Mouse (Mus musculus): ENCODE data around the gene Hps1.
"Not testable (repeated sequence)": the region's sequence is repeated elsewhere in the genome, so short reads cannot be mapped to it uniquely, and the experiment has no call there.

The Hps1 gene

GRCm38 (mm10) chr19:42779531-42780155 is at the start of gene Hps1:
Gene Hps1 (minus strand): TSS chr19:42779978.
- in situ Hi-C loops (cut with MboI; ENCODE audit: low pct_unique_long_range_greater_than_20kb in 1 of 2, low sequenced_read_pairs in 2 of 2, unreplicated experiment in 1 of 2): no loop called here

- in situ Hi-C loops (cut with MboI; ENCODE audit: low pct_unique_long_range_greater_than_20kb in 1 of 2, low sequenced_read_pairs in 2 of 2, unreplicated experiment in 1 of 2): no loop called here
Observed at GRCm38 (mm10) chr19:42829196-42829595, 49.4 kb upstream of the Hps1 start.

GRCm38 (mm10) chr19:42827843-42828242 is 48.1 kb upstream of the Hps1 start:
- in situ Hi-C loops (cut with MboI; ENCODE audit: low pct_unique_long_range_greater_than_20kb in 1 of 2, low sequenced_read_pairs in 2 of 2, unreplicated experiment in 1 of 2): no loop called here

- in situ Hi-C loops (cut with MboI; ENCODE audit: low pct_unique_long_range_greater_than_20kb in 1 of 2, low sequenced_read_pairs in 2 of 2, unreplicated experiment in 1 of 2): loop anchor here in 1 of 2 experiments (25.0 kb wide), 1 partner anchor 192 kb away; no protein-coding TSS in a partner anchor
Observed at GRCm38 (mm10) chr19:42820109-42820508, 40.3 kb upstream of the Hps1 start.

GRCm38 (mm10) chr19:42817761-42818160 is 38.0 kb upstream of the Hps1 start:
- in situ Hi-C loops (cut with MboI; ENCODE audit: low pct_unique_long_range_greater_than_20kb in 1 of 2, low sequenced_read_pairs in 2 of 2, unreplicated experiment in 1 of 2): loop anchor here in 1 of 2 experiments (25.0 kb wide), 1 partner anchor 195 kb away; no protein-coding TSS in a partner anchor

GRCm38 (mm10) chr19:42816261-42816660 is 36.5 kb upstream of the Hps1 start:
- in situ Hi-C loops (cut with MboI; ENCODE audit: low pct_unique_long_range_greater_than_20kb in 1 of 2, low sequenced_read_pairs in 2 of 2, unreplicated experiment in 1 of 2): loop anchor here in 1 of 2 experiments (25.0 kb wide), 1 partner anchor 196 kb away; no protein-coding TSS in a partner anchor

DNA sequence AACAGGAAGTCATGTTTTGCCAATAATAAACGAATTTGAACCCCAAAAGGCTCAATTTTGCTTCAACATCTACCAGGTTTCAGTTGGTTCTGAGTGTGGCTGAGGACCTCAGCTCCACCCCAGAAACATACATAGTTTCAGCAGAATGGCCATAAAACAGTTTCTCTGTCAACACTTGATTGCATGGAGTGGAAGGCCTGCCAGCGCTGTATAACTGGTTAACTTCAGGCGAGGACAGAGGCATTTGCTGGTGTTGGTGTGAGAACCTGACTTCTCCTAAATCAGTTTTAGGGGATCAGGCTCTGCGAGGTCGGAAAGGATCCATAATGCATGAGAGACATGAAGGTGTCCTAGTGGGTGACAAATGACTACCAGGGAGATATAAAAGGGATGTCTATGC is 30.4 kb upstream of the Hps1 start:
- in situ Hi-C loops (cut with MboI; ENCODE audit: low pct_unique_long_range_greater_than_20kb in 1 of 2, low sequenced_read_pairs in 2 of 2, unreplicated experiment in 1 of 2): loop anchor here in 1 of 2 experiments (25.0 kb wide), 1 partner anchor 202 kb away; no protein-coding TSS in a partner anchor

DNA sequence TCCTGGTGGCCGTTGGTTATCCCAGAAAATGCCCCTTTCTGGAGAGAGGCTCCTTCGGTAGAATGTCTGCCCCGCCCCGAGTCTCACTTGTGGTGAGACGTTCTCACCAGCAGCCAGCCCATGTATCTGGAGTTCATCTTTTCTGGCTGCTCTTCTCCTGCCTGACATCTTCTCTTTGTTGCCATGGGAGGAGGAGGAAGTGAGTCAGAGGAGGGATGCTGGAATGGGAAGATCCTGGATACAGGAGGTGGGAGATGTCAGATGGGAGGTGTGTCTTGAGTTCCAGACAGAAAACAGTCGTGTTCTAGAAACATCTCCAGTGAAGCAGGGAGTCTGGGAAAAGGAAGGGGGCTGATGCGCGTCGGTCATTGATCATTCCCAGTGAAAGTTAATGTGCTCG is 29.7 kb upstream of the Hps1 start:
- in situ Hi-C loops (cut with MboI; ENCODE audit: low pct_unique_long_range_greater_than_20kb in 1 of 2, low sequenced_read_pairs in 2 of 2, unreplicated experiment in 1 of 2): loop anchor here in 1 of 2 experiments (25.0 kb wide), 1 partner anchor 203 kb away; no protein-coding TSS in a partner anchor

- in situ Hi-C loops (cut with MboI; ENCODE audit: low pct_unique_long_range_greater_than_20kb in 1 of 2, low sequenced_read_pairs in 2 of 2, unreplicated experiment in 1 of 2): loop anchor here (10.0 kb wide), 2 partner anchors 507 to 617 kb away; no protein-coding TSS in a partner anchor
Observed at GRCm38 (mm10) chr19:42797866-42798265, 18.1 kb upstream of the Hps1 start.

GRCm38 (mm10) chr19:42795801-42796200 is 16.0 kb upstream of the Hps1 start:
- in situ Hi-C loops (cut with MboI; ENCODE audit: low pct_unique_long_range_greater_than_20kb in 1 of 2, low sequenced_read_pairs in 2 of 2, unreplicated experiment in 1 of 2): loop anchor here (10.0 kb wide), 2 partner anchors 509 to 619 kb away; no protein-coding TSS in a partner anchor

DNA sequence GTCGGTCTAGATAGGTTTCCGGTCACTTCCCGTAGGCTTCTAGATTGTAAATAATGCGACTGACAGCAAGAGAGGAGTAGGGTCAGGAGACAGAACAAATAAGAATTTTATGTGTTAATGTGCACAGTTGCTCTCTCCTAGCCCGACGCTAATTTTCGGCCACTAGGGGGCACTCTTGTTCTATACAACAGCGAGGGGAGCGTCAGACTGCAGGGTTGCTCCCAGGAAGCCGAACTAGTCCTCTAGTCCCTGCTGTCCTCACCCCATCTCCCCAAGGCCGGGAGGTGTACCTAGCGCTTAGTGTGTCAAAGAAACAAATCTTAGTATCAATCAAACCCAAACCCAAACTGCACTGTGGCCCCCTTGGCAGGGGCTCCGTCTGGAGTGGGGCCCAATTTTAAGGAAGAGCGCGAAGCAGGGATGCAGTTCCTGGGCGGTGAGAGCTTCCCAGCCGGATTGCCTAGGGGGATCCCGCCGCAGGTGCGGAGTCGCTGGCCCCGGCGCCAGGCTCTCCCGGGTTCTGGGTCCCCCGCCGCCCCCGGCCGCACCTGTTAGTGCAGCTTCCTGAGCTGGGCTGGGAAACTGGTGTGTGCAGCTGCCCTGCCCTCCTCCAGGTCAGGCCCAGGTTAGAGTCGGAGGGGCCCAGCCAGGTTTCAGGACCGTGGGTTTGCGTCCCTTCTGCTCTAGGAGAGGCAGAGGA is 15.3 kb upstream of the Hps1 start:
- in situ Hi-C loops (cut with MboI; ENCODE audit: low pct_unique_long_range_greater_than_20kb in 1 of 2, low sequenced_read_pairs in 2 of 2, unreplicated experiment in 1 of 2): loop anchor here (10.0 kb wide), 2 partner anchors 510 to 620 kb away; no protein-coding TSS in a partner anchor

- in situ Hi-C loops (cut with MboI; ENCODE audit: low pct_unique_long_range_greater_than_20kb in 1 of 2, low sequenced_read_pairs in 2 of 2, unreplicated experiment in 1 of 2): no loop called here
Observed at GRCm38 (mm10) chr19:42788311-42788710, 8.5 kb upstream of the Hps1 start.

- in situ Hi-C loops (cut with MboI; ENCODE audit: low pct_unique_long_range_greater_than_20kb in 1 of 2, low sequenced_read_pairs in 2 of 2, unreplicated experiment in 1 of 2): no loop called here
Observed at GRCm38 (mm10) chr19:42785562-42786220, 5.9 kb upstream of the Hps1 start.

- in situ Hi-C loops (cut with MboI; ENCODE audit: low pct_unique_long_range_greater_than_20kb in 1 of 2, low sequenced_read_pairs in 2 of 2, unreplicated experiment in 1 of 2): no loop called here
Observed at GRCm38 (mm10) chr19:42785129-42785528, 5.4 kb upstream of the Hps1 start.

GRCm38 (mm10) chr19:42780156-42780538 is 369 bp upstream of the Hps1 start:
- in situ Hi-C loops (cut with MboI; ENCODE audit: low pct_unique_long_range_greater_than_20kb in 1 of 2, low sequenced_read_pairs in 2 of 2, unreplicated experiment in 1 of 2): not testable (repeated sequence)

- in situ Hi-C loops (cut with MboI; ENCODE audit: low pct_unique_long_range_greater_than_20kb in 1 of 2, low sequenced_read_pairs in 2 of 2, unreplicated experiment in 1 of 2): no loop called here
Observed at GRCm38 (mm10) chr19:42777801-42778200, 2.0 kb downstream of the Hps1 start.

DNA sequence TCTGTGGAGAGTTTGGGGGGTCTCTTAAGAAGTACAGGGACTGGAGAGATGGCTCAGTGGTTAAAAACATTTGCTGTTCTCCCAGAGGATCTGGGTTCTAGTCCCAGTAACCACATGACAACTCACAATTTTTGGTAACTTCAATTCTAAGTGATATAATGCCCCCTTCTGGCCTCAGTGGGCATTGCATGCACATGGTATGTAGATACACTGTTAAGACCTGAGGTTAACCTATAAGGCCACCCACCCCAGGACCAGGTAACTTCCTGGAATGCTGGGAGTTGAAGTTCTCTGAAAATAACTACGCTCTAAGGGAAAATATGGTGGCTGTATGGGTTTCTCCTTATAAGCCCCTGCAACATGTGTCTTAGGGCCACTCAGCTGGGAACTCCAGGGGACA is 3.0 kb downstream of the Hps1 start:
- in situ Hi-C loops (cut with MboI; ENCODE audit: low pct_unique_long_range_greater_than_20kb in 1 of 2, low sequenced_read_pairs in 2 of 2, unreplicated experiment in 1 of 2): no loop called here

GRCm38 (mm10) chr19:42770141-42770872 is 9.5 kb downstream of the Hps1 start:
- in situ Hi-C loops (cut with MboI; ENCODE audit: low pct_unique_long_range_greater_than_20kb in 1 of 2, low sequenced_read_pairs in 2 of 2, unreplicated experiment in 1 of 2): loop anchor here in 1 of 2 experiments (25.0 kb wide), 1 partner anchor 458 kb away; no protein-coding TSS in a partner anchor

Data from mouse embryonic stem cell (cell line).